Mouse (Mus musculus) bone marrow macrophage, adult 2 months (primary cell): ENCODE results near the gene Med1. TPM values are rescaled to one million over a fixed set of nuclear protein-coding genes. Genes with fewer than 3 reads are reported as not detected.
"Not testable (repeated sequence)": the region's sequence is repeated elsewhere in the genome, so short reads cannot be mapped to it uniquely, and the experiment has no call there.

Experiments
- H3K27ac ChIP-seq: 2 replicates; pipeline ENCODE4 v1.5.1; 2012; ENCODE audit warnings: low read depth, low read length; ENCODE audit not compliant: insufficient read depth
- H3K4me1 ChIP-seq: 2 replicates; pipeline ENCODE4 v1.6.1; 2012; ENCODE audit warnings: low read length; ENCODE audit not compliant: control insufficient read depth, insufficient read depth
- H3K4me3 ChIP-seq: 2 replicates; pipeline ENCODE4 v1.5.1; 2012; ENCODE audit warnings: mild to moderate bottlenecking, low read length, moderate library complexity; ENCODE audit not compliant: insufficient read depth
- CTCF ChIP-seq: IDR thresholded peaks from 2 replicates; pipeline ENCODE4 v1.5.1; 2012; ENCODE audit warnings: low read depth, mild to moderate bottlenecking, low read length, moderate library complexity
- POLR2A ChIP-seq: IDR thresholded peaks from 2 replicates; pipeline ENCODE4 v1.6.1; 2012; ENCODE audit warnings: mild to moderate bottlenecking, low read depth, low read length, borderline replicate concordance
- polyA plus RNA-seq: library from polyadenylated mRNA; stranded (reverse); fragments of >200 nt; gene quantifications from 2 replicates; pipeline ENCODE4 v1.2.4, GENCODE M21; 2012; ENCODE audit not compliant: missing spikeins, insufficient read depth, insufficient read length

Med1 gene
- polyA plus RNA-seq, 1 experiment = 32.7 TPM

- Histone ChIP-seq H3K4me3 (peak within 1 kb of the TSS; percentile 76), H3K4me1 (peaks cover 11% of the 10 kb centered on the region), H3K27ac (peak within 1 kb of the TSS; percentile 98)
- no peak for TF ChIP-seq CTCF
- no peak for TF ChIP-seq POLR2A
Measured at GRCm38 (mm10) chr11:98202641-98203350, 9.7 kb upstream of the Med1 start, which contains the start of gene Cdk12. Gene Cdk12, plus strand, starts transcription at chr11:98203059.

GRCm38 (mm10) chr11:98201791-98202640, 8.9 kb upstream of the Med1 start:
- peak overlapping the region; percentile 80 for H3K27ac ChIP-seq
- peaks cover 9% of the 10 kb centered on the region for H3K4me1 ChIP-seq
- TF ChIP-seq CTCF (no peak), POLR2A (no peak)

GRCm38 (mm10) chr11:98190820-98191219, 2.3 kb downstream of the Med1 start:
- Histone ChIP-seq H3K4me3 (no peak overlapping the region), H3K27ac (no peak overlapping the region), H3K4me1 (peaks cover 6% of the 10 kb centered on the region)
- TF ChIP-seq CTCF (no peak), POLR2A (no peak)

More at GRCm38 (mm10) chr11:98201791-98202640, 8.9 kb upstream of the Med1 start:
- H3K4me3 ChIP-seq = peak overlapping the region; percentile 68

- Histone ChIP-seq H3K4me1 (peaks cover 4% of the 10 kb centered on the region), H3K27ac (no peak overlapping the region), H3K4me3 (no peak overlapping the region)
- TF ChIP-seq CTCF (no peak), POLR2A (no peak)
Measured at GRCm38 (mm10) chr11:98187640-98188395, 5.3 kb downstream of the Med1 start.

- H3K4me3 ChIP-seq, H3K27ac ChIP-seq, H3K4me1 ChIP-seq: not testable (repeated sequence)
Measured at GRCm38 (mm10) chr11:98182149-98182548, 10.9 kb downstream of the Med1 start.

- peaks cover 6% of the 10 kb centered on the region for H3K4me1 ChIP-seq
- no peak overlapping the region for H3K27ac ChIP-seq
- no peak for TF ChIP-seq POLR2A
- no peak for TF ChIP-seq CTCF
- H3K4me3 ChIP-seq = no peak overlapping the region
Measured at GRCm38 (mm10) chr11:98168400-98168799, 24.7 kb downstream of the Med1 start.

GRCm38 (mm10) chr11:98155094-98155493, 38.0 kb downstream of the Med1 start:
- TF ChIP-seq CTCF (no peak), POLR2A (no peak)
- no peaks in the 10 kb centered on the region for H3K4me1 ChIP-seq
- no peak overlapping the region for H3K27ac ChIP-seq
- no peak overlapping the region for H3K4me3 ChIP-seq

GRCm38 (mm10) chr11:98150625-98151156, 42.4 kb downstream of the Med1 start:
- Histone ChIP-seq H3K27ac (no peak overlapping the region), H3K4me1 (peaks cover 10% of the 10 kb centered on the region), H3K4me3 (no peak overlapping the region)
- TF ChIP-seq POLR2A (no peak), CTCF (no peak)

- H3K27ac ChIP-seq = peak within 1 kb of the TSS; percentile 93
- TF ChIP-seq CTCF (no peak), POLR2A (no peak)
- H3K4me1 ChIP-seq = peaks cover 10% of the 10 kb centered on the region
- H3K4me3 ChIP-seq = peak within 1 kb of the TSS; percentile 90
Measured at GRCm38 (mm10) chr11:98149786-98150624, 43.1 kb downstream of the Med1 start, which contains the start of gene Fbxl20. Gene Fbxl20, minus strand, starts transcription at chr11:98150403.
